Mouse (Mus musculus) E14TG2a.4 (cell line): ENCODE results near the gene Zfp786.

ENCODE experiments used
- CTCF ChIP-seq: conservative IDR thresholded peaks from 2 replicates; pipeline ENCODE4 v1.5.1; 2014; ENCODE audit warnings: low read length
- NANOG ChIP-seq: IDR thresholded peaks from 2 replicates; pipeline ENCODE4 v1.6.1; 2014; ENCODE audit warnings: borderline replicate concordance, low read length, mixed read lengths

GRCm38 (mm10) chr6:47799079-47799478 lies 31.6 kb downstream of the Zfp786 start:
- TF ChIP-seq CTCF (peak; percentile 80), NANOG (no peak)
